Mouse (Mus musculus): ENCODE measurements around the gene Prdm12. TPM values are rescaled to one million over a fixed set of nuclear protein-coding genes. Genes with fewer than 3 reads are reported as not detected.

Prdm12 gene
- total RNA-seq, 1 experiment: 0.13 TPM

- no peak for DNase-seq (ENCODE audit: low read depth, low spot score)
- Histone ChIP-seq H3K9me3 (ENCODE audit: control insufficient read depth, insufficient read depth, low read depth, low read length) (no peaks in the 10 kb centered on the region), H3K4me3 (ENCODE audit: insufficient read depth in 1 of 2, low read depth in 1 of 2, low read length in 2 of 2, poor library complexity in 1 of 2, severe bottlenecking in 1 of 2) (peak overlapping the region in 1 of 2 experiments; percentile 7; a peak in 1 of 4 replicates), H3K9ac (ENCODE audit: insufficient read depth, low read depth, low read length, poor library complexity, severe bottlenecking) (no peak overlapping the region), H3K27ac (ENCODE audit: insufficient read depth, low read depth, low read length, poor library complexity, severe bottlenecking) (no peak overlapping the region), H3K4me1 (ENCODE audit: control insufficient read depth in 2 of 2, insufficient read depth in 2 of 2, low read length in 2 of 2, poor library complexity in 1 of 2) (peaks cover 0 to 7% of the 10 kb centered on the region in 2 experiments; a peak in 1 of 4 replicates), H3K36me3 (ENCODE audit: control insufficient read depth, insufficient read depth, low read length, poor library complexity, severe bottlenecking) (no peaks in the 10 kb centered on the region)
- TF ChIP-seq HCFC1 (IDR thresholded peaks at IDR 0.05; ENCODE audit: borderline replicate concordance, insufficient read depth, low read length): no peak
- TF ChIP-seq MAFK (IDR thresholded peaks at IDR 0.05; ENCODE audit: insufficient read depth, low read depth, low read length): no peak
- no peak for TF ChIP-seq CHD2 (IDR thresholded peaks at IDR 0.05; ENCODE audit: low read depth, low read length)
- TF ChIP-seq ZNF384 (IDR thresholded peaks at IDR 0.05; ENCODE audit: low read depth, low read length): no peak
- TF ChIP-seq ZC3H11A (IDR thresholded peaks at IDR 0.05; ENCODE audit: borderline replicate concordance, low read depth, low read length): no peak
- in situ Hi-C loops (cut with MboI; ENCODE audit: low sequenced_read_pairs in 2 of 2, unreplicated experiment in 2 of 2): loop anchor here in 1 of 2 experiments (25.0 kb wide), 1 partner anchor 1995 kb away; the partner anchor contains the start of gene Lmx1b
Measured at GRCm38 (mm10) chr2:31641929-31642328, 2.1 kb downstream of the Prdm12 start.

- no peak overlapping the region for H3K27ac ChIP-seq (ENCODE audit: insufficient read depth, low read depth, low read length, poor library complexity, severe bottlenecking)
- peak overlapping the region; percentile 59 for H3K9ac ChIP-seq (ENCODE audit: insufficient read depth, low read depth, low read length, poor library complexity, severe bottlenecking)
- TF ChIP-seq MAFK (IDR thresholded peaks at IDR 0.05; ENCODE audit: insufficient read depth, low read depth, low read length) (no peak), HCFC1 (IDR thresholded peaks at IDR 0.05; ENCODE audit: borderline replicate concordance, insufficient read depth, low read length) (no peak), ZNF384 (IDR thresholded peaks at IDR 0.05; ENCODE audit: low read depth, low read length) (no peak), ZC3H11A (IDR thresholded peaks at IDR 0.05; ENCODE audit: borderline replicate concordance, low read depth, low read length) (no peak), CHD2 (IDR thresholded peaks at IDR 0.05; ENCODE audit: low read depth, low read length) (no peak)
- H3K4me1 ChIP-seq (ENCODE audit: control insufficient read depth in 2 of 2, insufficient read depth in 2 of 2, low read length in 2 of 2, poor library complexity in 1 of 2): no peaks in the 10 kb centered on the region
- in situ Hi-C loops (cut with MboI; ENCODE audit: low sequenced_read_pairs in 2 of 2, unreplicated experiment in 2 of 2): loop anchor here in 1 of 2 experiments (10.0 kb wide), 1 partner anchor 169 kb away; no protein-coding TSS in a partner anchor
- H3K4me3 ChIP-seq (ENCODE audit: insufficient read depth in 1 of 2, low read depth in 1 of 2, low read length in 2 of 2, poor library complexity in 1 of 2, severe bottlenecking in 1 of 2): peak overlapping the region; percentile 66 to 77
- no peaks in the 10 kb centered on the region for H3K9me3 ChIP-seq (ENCODE audit: control insufficient read depth, insufficient read depth, low read depth, low read length)
- no peaks in the 10 kb centered on the region for H3K36me3 ChIP-seq (ENCODE audit: control insufficient read depth, insufficient read depth, low read length, poor library complexity, severe bottlenecking)
- no peak for DNase-seq (ENCODE audit: low read depth, low spot score)
Measured at GRCm38 (mm10) chr2:31653971-31654853, 14.4 kb downstream of the Prdm12 start.

DNA sequence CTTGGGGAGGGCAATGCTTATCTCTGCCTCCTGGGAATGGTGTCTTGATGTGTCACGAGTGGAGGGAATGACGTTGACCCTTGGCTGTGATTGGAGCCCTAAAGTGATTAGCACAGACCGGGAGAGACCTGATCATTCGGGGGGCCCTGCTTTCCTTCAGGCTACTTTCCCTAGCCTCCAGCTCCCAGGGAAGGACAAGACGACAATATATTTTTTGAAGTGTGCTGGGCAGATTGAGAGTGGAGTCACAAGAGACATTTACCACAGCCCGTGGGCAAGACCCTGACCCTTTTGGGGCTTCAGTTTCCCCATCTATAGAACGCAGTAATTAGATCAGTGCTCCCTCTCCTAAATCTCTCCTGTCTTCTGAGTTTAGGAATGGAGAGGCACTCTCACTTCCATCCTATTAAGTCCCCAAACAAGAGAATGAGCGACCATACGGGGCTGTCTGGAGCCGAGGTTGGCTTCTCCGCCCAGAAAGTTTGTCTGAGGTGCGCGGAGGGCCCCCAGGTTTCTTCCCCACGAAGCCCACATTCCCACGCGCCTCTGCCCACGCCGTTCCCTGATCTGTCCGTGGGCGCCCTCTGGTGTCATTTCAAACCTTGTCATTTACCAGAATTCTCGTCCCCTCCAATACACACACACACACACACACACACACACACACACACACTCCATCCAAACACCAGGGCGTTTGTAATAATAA lies 15.2 kb downstream of the Prdm12 start:
- TF ChIP-seq ZNF384 (IDR thresholded peaks at IDR 0.05; ENCODE audit: low read depth, low read length) (no peak), ZC3H11A (IDR thresholded peaks at IDR 0.05; ENCODE audit: borderline replicate concordance, low read depth, low read length) (0 out of 2 replicates have a peak, but pooled peaks have one; percentile 13), CHD2 (IDR thresholded peaks at IDR 0.05; ENCODE audit: low read depth, low read length) (no peak)
- Histone ChIP-seq H3K9ac (ENCODE audit: insufficient read depth, low read depth, low read length, poor library complexity, severe bottlenecking) (peak overlapping the region; percentile 59), H3K4me1 (ENCODE audit: control insufficient read depth in 2 of 2, insufficient read depth in 2 of 2, low read length in 2 of 2, poor library complexity in 1 of 2) (no peaks in the 10 kb centered on the region), H3K4me3 (ENCODE audit: insufficient read depth in 1 of 2, low read depth in 1 of 2, low read length in 2 of 2, poor library complexity in 1 of 2, severe bottlenecking in 1 of 2) (peak overlapping the region; percentile 66 to 77; a peak in 3 of 4 replicates), H3K9me3 (ENCODE audit: control insufficient read depth, insufficient read depth, low read depth, low read length) (no peaks in the 10 kb centered on the region), H3K27ac (ENCODE audit: insufficient read depth, low read depth, low read length, poor library complexity, severe bottlenecking) (no peak overlapping the region), H3K36me3 (ENCODE audit: control insufficient read depth, insufficient read depth, low read length, poor library complexity, severe bottlenecking) (no peaks in the 10 kb centered on the region)
- DNase-seq (ENCODE audit: low read depth, low spot score): no peak
- in situ Hi-C loops (cut with MboI; ENCODE audit: low sequenced_read_pairs in 2 of 2, unreplicated experiment in 2 of 2): loop anchor here in 1 of 2 experiments (10.0 kb wide), 1 partner anchor 170 kb away; no protein-coding TSS in a partner anchor

GRCm38 (mm10) chr2:31656374-31656773 lies 16.5 kb downstream of the Prdm12 start:
- H3K27ac ChIP-seq (ENCODE audit: insufficient read depth, low read depth, low read length, poor library complexity, severe bottlenecking): no peak overlapping the region
- no peaks in the 10 kb centered on the region for H3K4me1 ChIP-seq (ENCODE audit: control insufficient read depth in 2 of 2, insufficient read depth in 2 of 2, low read length in 2 of 2, poor library complexity in 1 of 2)
- no peak overlapping the region for H3K4me3 ChIP-seq (ENCODE audit: insufficient read depth in 1 of 2, low read depth in 1 of 2, low read length in 2 of 2, poor library complexity in 1 of 2, severe bottlenecking in 1 of 2)
- H3K9ac ChIP-seq (ENCODE audit: insufficient read depth, low read depth, low read length, poor library complexity, severe bottlenecking): no peak overlapping the region
- no peaks in the 10 kb centered on the region for H3K36me3 ChIP-seq (ENCODE audit: control insufficient read depth, insufficient read depth, low read length, poor library complexity, severe bottlenecking)
- no peaks in the 10 kb centered on the region for H3K9me3 ChIP-seq (ENCODE audit: control insufficient read depth, insufficient read depth, low read depth, low read length)
- DNase-seq (ENCODE audit: low read depth, low spot score): no peak
- in situ Hi-C loops (cut with MboI; ENCODE audit: low sequenced_read_pairs in 2 of 2, unreplicated experiment in 2 of 2): loop anchor here in 1 of 2 experiments (10.0 kb wide), 1 partner anchor 172 kb away; no protein-coding TSS in a partner anchor
- TF ChIP-seq CHD2 (IDR thresholded peaks at IDR 0.05; ENCODE audit: low read depth, low read length) (no peak), MAFK (IDR thresholded peaks at IDR 0.05; ENCODE audit: insufficient read depth, low read depth, low read length) (no peak), ZC3H11A (IDR thresholded peaks at IDR 0.05; ENCODE audit: borderline replicate concordance, low read depth, low read length) (no peak), ZNF384 (IDR thresholded peaks at IDR 0.05; ENCODE audit: low read depth, low read length) (no peak), HCFC1 (IDR thresholded peaks at IDR 0.05; ENCODE audit: borderline replicate concordance, insufficient read depth, low read length) (no peak)
